Mouse (Mus musculus): Measurements from ENCODE around the gene B3galt5.
A peak's percentile ranks its signal among the peaks of the same experiment; 100 is the strongest.

The B3galt5 gene

GRCm38 (mm10) chr16:96345117-96345516 lies 109.5 kb downstream of the B3galt5 start:
- peak; percentile 49 to 85 for DNase-seq (ENCODE audit: low spot score in 2 of 2)

- no peak for DNase-seq (ENCODE audit: low spot score in 2 of 2)
These were observed 112.5 kb downstream of the B3galt5 start for GRCm38 (mm10) chr16:96348070-96348469.

GRCm38 (mm10) chr16:96348766-96349165 lies 113.2 kb downstream of the B3galt5 start:
- DNase-seq (ENCODE audit: low spot score in 2 of 2), result no peak

- no peak for DNase-seq (ENCODE audit: low spot score in 2 of 2)
These were observed 115.9 kb downstream of the B3galt5 start for GRCm38 (mm10) chr16:96351520-96351919.

GRCm38 (mm10) chr16:96353296-96353896 lies 117.8 kb downstream of the B3galt5 start:
- DNase-seq (ENCODE audit: low spot score in 2 of 2), result no peak

GRCm38 (mm10) chr16:96353996-96354395 lies 118.4 kb downstream of the B3galt5 start:
- DNase-seq (ENCODE audit: low spot score in 2 of 2), result no peak

- peak; percentile 22 to 71 for DNase-seq (ENCODE audit: low spot score in 2 of 2)
These were observed 122.3 kb downstream of the B3galt5 start for GRCm38 (mm10) chr16:96357903-96358302.

GRCm38 (mm10) chr16:96361305-96362124 lies 125.9 kb downstream of the B3galt5 start:
- DNase-seq (ENCODE audit: low spot score in 2 of 2), result no peak

GRCm38 (mm10) chr16:96362873-96363272 lies 127.3 kb downstream of the B3galt5 start:
- no peak for DNase-seq (ENCODE audit: low spot score in 2 of 2)

GRCm38 (mm10) chr16:96363277-96363676 lies 127.7 kb downstream of the B3galt5 start:
- no peak for DNase-seq (ENCODE audit: low spot score in 2 of 2)

GRCm38 (mm10) chr16:96364870-96365269 lies 129.3 kb downstream of the B3galt5 start:
- no peak for DNase-seq (ENCODE audit: low spot score in 2 of 2)

Measured in spleen, postnatal 10 days (tissue).